Mouse (Mus musculus): ENCODE measurements around the gene Ankrd1. TPM values are rescaled to one million over a fixed set of nuclear protein-coding genes. Genes with fewer than 3 reads are reported as not detected.

The Ankrd1 gene
- total and polyA plus RNA-seq, 3 experiments = 0.22 TPM; not detected in 2

- DNase-seq (ENCODE audit: low spot score) (no peak), ATAC-seq (ENCODE audit: extremely low read depth, insufficient number of reproducible peaks, low FRiP score, poor library complexity, severe bottlenecking) (no peak)
- no peak for TF ChIP-seq TAL1 (conservative IDR thresholded peaks at IDR 0.05; ENCODE audit: low read depth, low read length)
- no peak for TF ChIP-seq GATA1 (IDR thresholded peaks at IDR 0.05; ENCODE audit: borderline replicate concordance, low read length)
- no peak for TF ChIP-seq POLR2AphosphoS5 (IDR thresholded peaks at IDR 0.05; ENCODE audit: insufficient replicate concordance, low read depth, low read length)
- no peak for TF ChIP-seq GATA2 (IDR thresholded peaks at IDR 0.05; ENCODE audit: borderline replicate concordance, low read depth, low read length)
- no peak for TF ChIP-seq CTCF (IDR thresholded peaks at IDR 0.05; ENCODE audit: low read depth, low read length)
- Histone ChIP-seq H3K4me3 (ENCODE audit: low read depth, low read length) (no peak overlapping the region), H3K9me3 (replicated peaks) (no peaks in the 10 kb centered on the region), H3K4me1 (ENCODE audit: insufficient read depth, low read depth, low read length) (no peaks in the 10 kb centered on the region), H3K27me3 (ENCODE audit: insufficient read depth, low read length) (no peaks in the 10 kb centered on the region), H3K36me3 (replicated peaks) (no peaks in the 10 kb centered on the region)
These were observed 12.1 kb upstream of the Ankrd1 start for GRCm38 (mm10) chr19:36131990-36132389.

DNA sequence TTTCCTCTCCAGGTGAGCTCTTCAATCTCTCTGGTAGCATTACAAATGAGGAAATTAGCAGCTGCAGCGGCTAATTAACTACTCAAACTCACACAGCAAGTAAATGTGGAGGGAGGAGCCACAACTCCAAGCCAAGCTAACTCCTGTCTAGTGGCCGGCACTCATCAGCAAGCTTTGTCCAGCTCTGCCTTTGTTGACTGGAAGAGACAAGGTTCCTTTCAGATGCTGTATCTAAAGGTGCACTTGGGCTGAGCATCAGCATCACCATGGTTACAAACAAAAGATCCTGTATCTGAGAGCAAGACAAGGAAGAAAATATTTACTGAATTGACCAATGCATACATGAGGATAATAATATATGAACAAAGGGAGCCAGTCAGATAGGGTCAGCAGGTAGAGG is 10.3 kb upstream of the Ankrd1 start:
- TF ChIP-seq CTCF (IDR thresholded peaks at IDR 0.05; ENCODE audit: low read depth, low read length) (no peak), POLR2AphosphoS5 (IDR thresholded peaks at IDR 0.05; ENCODE audit: insufficient replicate concordance, low read depth, low read length) (no peak), TAL1 (conservative IDR thresholded peaks at IDR 0.05; ENCODE audit: low read depth, low read length) (no peak), GATA1 (IDR thresholded peaks at IDR 0.05; ENCODE audit: borderline replicate concordance, low read length) (no peak), GATA2 (IDR thresholded peaks at IDR 0.05; ENCODE audit: borderline replicate concordance, low read depth, low read length) (no peak)
- Histone ChIP-seq H3K9me3 (replicated peaks) (no peaks in the 10 kb centered on the region), H3K4me1 (ENCODE audit: insufficient read depth, low read depth, low read length) (no peaks in the 10 kb centered on the region), H3K4me3 (ENCODE audit: low read depth, low read length) (no peak overlapping the region), H3K36me3 (replicated peaks) (no peaks in the 10 kb centered on the region), H3K27me3 (ENCODE audit: insufficient read depth, low read length) (no peaks in the 10 kb centered on the region)
- ATAC-seq (ENCODE audit: extremely low read depth, insufficient number of reproducible peaks, low FRiP score, poor library complexity, severe bottlenecking) (no peak), DNase-seq (ENCODE audit: low spot score) (no peak)

GRCm38 (mm10) chr19:36129643-36130042 is 9.7 kb upstream of the Ankrd1 start:
- ATAC-seq (ENCODE audit: extremely low read depth, insufficient number of reproducible peaks, low FRiP score, poor library complexity, severe bottlenecking) = no peak

DNA sequence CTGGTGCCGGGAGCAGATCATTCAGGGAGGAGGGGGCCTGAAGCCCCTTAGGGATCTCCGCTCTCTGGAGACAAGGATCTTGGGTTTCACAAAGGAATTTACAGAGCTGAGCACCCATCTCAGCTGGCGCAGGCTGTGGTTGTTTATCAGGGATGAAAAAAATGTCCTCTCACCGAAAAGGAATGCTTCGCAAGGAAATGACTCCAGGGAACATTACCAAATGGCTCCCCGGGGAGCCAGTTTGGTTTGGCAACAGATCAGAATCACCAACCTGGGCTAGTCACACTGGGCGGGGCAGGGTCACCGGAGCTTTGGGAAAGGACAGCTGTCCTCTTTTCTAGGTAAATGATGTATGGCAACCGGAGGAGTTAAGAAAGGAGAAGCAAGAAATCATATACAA is 9.3 kb upstream of the Ankrd1 start:
- Histone ChIP-seq H3K4me1 (ENCODE audit: insufficient read depth, low read depth, low read length) (no peaks in the 10 kb centered on the region), H3K27me3 (ENCODE audit: insufficient read depth, low read length) (no peaks in the 10 kb centered on the region), H3K4me3 (ENCODE audit: low read depth, low read length) (no peak overlapping the region), H3K9me3 (replicated peaks) (0 out of 2 replicates have a peak, but pooled peaks cover 3% of the 10 kb centered on the region), H3K36me3 (replicated peaks) (no peaks in the 10 kb centered on the region)
- TF ChIP-seq GATA2 (IDR thresholded peaks at IDR 0.05; ENCODE audit: borderline replicate concordance, low read depth, low read length) = no peak
- no peak for TF ChIP-seq GATA1 (IDR thresholded peaks at IDR 0.05; ENCODE audit: borderline replicate concordance, low read length)
- TF ChIP-seq TAL1 (conservative IDR thresholded peaks at IDR 0.05; ENCODE audit: low read depth, low read length) = no peak
- ATAC-seq (ENCODE audit: extremely low read depth, insufficient number of reproducible peaks, low FRiP score, poor library complexity, severe bottlenecking) (no peak), DNase-seq (ENCODE audit: low spot score) (no peak)

More at GRCm38 (mm10) chr19:36129643-36130042, 9.7 kb upstream of the Ankrd1 start:
- Histone ChIP-seq H3K36me3 (replicated peaks) (no peaks in the 10 kb centered on the region), H3K4me1 (ENCODE audit: insufficient read depth, low read depth, low read length) (no peaks in the 10 kb centered on the region), H3K9me3 (replicated peaks) (0 out of 2 replicates have a peak, but pooled peaks cover under 1% of the 10 kb centered on the region), H3K4me3 (ENCODE audit: low read depth, low read length) (no peak overlapping the region), H3K27me3 (ENCODE audit: insufficient read depth, low read length) (no peaks in the 10 kb centered on the region)
- TF ChIP-seq GATA2 (IDR thresholded peaks at IDR 0.05; ENCODE audit: borderline replicate concordance, low read depth, low read length) (no peak), TAL1 (conservative IDR thresholded peaks at IDR 0.05; ENCODE audit: low read depth, low read length) (no peak), GATA1 (IDR thresholded peaks at IDR 0.05; ENCODE audit: borderline replicate concordance, low read length) (no peak), CTCF (IDR thresholded peaks at IDR 0.05; ENCODE audit: low read depth, low read length) (no peak), POLR2AphosphoS5 (IDR thresholded peaks at IDR 0.05; ENCODE audit: insufficient replicate concordance, low read depth, low read length) (no peak)
- DNase-seq (ENCODE audit: low spot score) = no peak

DNA sequence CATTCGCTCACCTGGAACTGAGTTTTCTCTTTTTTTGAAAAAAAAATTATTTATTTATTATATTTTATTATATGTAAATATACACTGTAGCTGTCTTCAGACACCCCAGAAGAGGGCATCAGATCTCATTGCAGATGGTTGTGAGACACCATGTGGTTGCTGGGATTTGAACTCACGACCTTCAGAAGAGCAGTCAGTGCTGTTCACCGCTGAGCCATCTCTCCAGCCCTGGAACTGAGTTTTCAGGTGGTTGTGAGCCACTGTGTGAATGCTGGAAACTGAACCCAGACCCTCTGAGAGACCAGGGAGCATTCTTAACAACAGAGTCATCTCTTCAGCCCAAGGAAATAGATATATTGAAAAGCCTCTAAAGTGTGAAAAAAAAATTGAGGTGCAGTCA is 8.5 kb upstream of the Ankrd1 start:
- no peak for DNase-seq (ENCODE audit: low spot score)
- H3K27me3 ChIP-seq (ENCODE audit: insufficient read depth, low read length) = no peaks in the 10 kb centered on the region
- ATAC-seq (ENCODE audit: extremely low read depth, insufficient number of reproducible peaks, low FRiP score, poor library complexity, severe bottlenecking) = no peak
- H3K36me3 ChIP-seq (replicated peaks) = no peaks in the 10 kb centered on the region
- no peak for TF ChIP-seq GATA1 (IDR thresholded peaks at IDR 0.05; ENCODE audit: borderline replicate concordance, low read length)
- H3K4me3 ChIP-seq (ENCODE audit: low read depth, low read length) = no peak overlapping the region
- no peaks in the 10 kb centered on the region for H3K4me1 ChIP-seq (ENCODE audit: insufficient read depth, low read depth, low read length)
- H3K9me3 ChIP-seq (replicated peaks) = 0 out of 2 replicates have a peak, but pooled peaks cover 6% of the 10 kb centered on the region

DNA sequence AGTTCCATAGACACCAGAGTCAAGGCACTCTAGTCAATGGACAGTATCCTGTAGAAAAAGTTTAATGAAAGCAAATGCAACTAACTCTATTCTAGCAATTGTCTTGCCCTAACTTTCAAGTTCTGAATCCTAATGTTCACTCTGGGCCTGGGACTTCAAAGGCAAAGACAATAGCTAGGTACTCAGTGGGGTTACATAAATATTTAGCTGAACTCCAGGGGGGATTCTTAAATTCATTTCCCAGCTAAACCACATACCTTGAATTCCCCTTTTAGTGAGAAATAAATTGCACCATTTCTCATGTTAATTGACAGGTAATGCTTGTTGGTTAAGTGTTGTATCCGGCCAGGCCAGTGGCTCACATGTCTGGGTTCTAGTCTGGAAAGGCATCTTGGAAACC is 4.3 kb upstream of the Ankrd1 start:
- ATAC-seq (ENCODE audit: extremely low read depth, insufficient number of reproducible peaks, low FRiP score, poor library complexity, severe bottlenecking) = no peak
- Histone ChIP-seq H3K27me3 (ENCODE audit: insufficient read depth, low read length) (0 out of 2 replicates have a peak, but pooled peaks cover 1% of the 10 kb centered on the region), H3K4me1 (ENCODE audit: insufficient read depth, low read depth, low read length) (no peaks in the 10 kb centered on the region), H3K4me3 (ENCODE audit: low read depth, low read length) (no peak overlapping the region), H3K36me3 (replicated peaks) (no peaks in the 10 kb centered on the region), H3K9me3 (replicated peaks) (peaks cover 8% of the 10 kb centered on the region; the same call in 1 of the 2 replicates)
- TF ChIP-seq CTCF (IDR thresholded peaks at IDR 0.05; ENCODE audit: low read depth, low read length) = no peak
- no peak for TF ChIP-seq GATA1 (IDR thresholded peaks at IDR 0.05; ENCODE audit: borderline replicate concordance, low read length)
- no peak for TF ChIP-seq TAL1 (conservative IDR thresholded peaks at IDR 0.05; ENCODE audit: low read depth, low read length)
- no peak for TF ChIP-seq GATA2 (IDR thresholded peaks at IDR 0.05; ENCODE audit: borderline replicate concordance, low read depth, low read length)
- no peak for TF ChIP-seq POLR2AphosphoS5 (IDR thresholded peaks at IDR 0.05; ENCODE audit: insufficient replicate concordance, low read depth, low read length)
- no peak for DNase-seq (ENCODE audit: low spot score)

GRCm38 (mm10) chr19:36119219-36119618 is 680 bp downstream of the Ankrd1 start:
- Histone ChIP-seq H3K4me3 (ENCODE audit: low read depth, low read length) (no peak overlapping the region), H3K27me3 (ENCODE audit: insufficient read depth, low read length) (0 out of 2 replicates have a peak, but pooled peaks cover 9% of the 10 kb centered on the region), H3K9me3 (replicated peaks) (peaks cover 5% of the 10 kb centered on the region; the same call in 1 of the 2 replicates), H3K36me3 (replicated peaks) (no peaks in the 10 kb centered on the region), H3K4me1 (ENCODE audit: insufficient read depth, low read depth, low read length) (no peaks in the 10 kb centered on the region)
- ATAC-seq (ENCODE audit: extremely low read depth, insufficient number of reproducible peaks, low FRiP score, poor library complexity, severe bottlenecking) (no peak), DNase-seq (ENCODE audit: low spot score) (no peak)
- TF ChIP-seq POLR2AphosphoS5 (IDR thresholded peaks at IDR 0.05; ENCODE audit: insufficient replicate concordance, low read depth, low read length) (no peak), GATA2 (IDR thresholded peaks at IDR 0.05; ENCODE audit: borderline replicate concordance, low read depth, low read length) (no peak), TAL1 (conservative IDR thresholded peaks at IDR 0.05; ENCODE audit: low read depth, low read length) (no peak), CTCF (IDR thresholded peaks at IDR 0.05; ENCODE audit: low read depth, low read length) (no peak)
